Mouse (Mus musculus) lung, postnatal 0 days (tissue): Measurements from ENCODE around the gene Gm20388. TPM values are rescaled to one million over a fixed set of nuclear protein-coding genes. Genes with fewer than 3 reads are reported as not detected.

Experiments used
- ATAC-seq: fragments of 200-750 bp; cut with Nextera tagmentation; 2 replicates; pipeline ENCODE4 v1.8.0; 2017; ENCODE audit warnings: moderate library complexity
- DNase-seq: peaks from one replicate; pipeline ENCODE4 v3.0.0-alpha.2; 2016; ENCODE audit warnings: low spot score
- H3K27ac ChIP-seq: fragments of 300-500 bp; sonication (generic); 2 replicates; pipeline ENCODE4 v1.5.1; 2014; ENCODE audit warnings: antibody characterized with exemption, mild to moderate bottlenecking, low read length, mixed read lengths
- H3K27me3 ChIP-seq: fragments of 300-500 bp; sonication (generic); replicated peaks from 2 replicates; pipeline ENCODE4 v1.6.1; 2014; ENCODE audit warnings: low read length, mixed read lengths; ENCODE audit not compliant: insufficient read depth
- H3K36me3 ChIP-seq: fragments of 300-500 bp; sonication (generic); 2 replicates; pipeline ENCODE4 v1.6.1; 2014; ENCODE audit warnings: low read length, mixed read lengths; ENCODE audit not compliant: insufficient read depth
- H3K4me1 ChIP-seq: fragments of 300-500 bp; sonication (generic); 2 replicates; pipeline ENCODE4 v1.6.1; 2014; ENCODE audit warnings: antibody characterized with exemption, low read depth, low read length, mixed read lengths; ENCODE audit not compliant: insufficient read depth
- H3K4me2 ChIP-seq: fragments of 300-500 bp; sonication (generic); replicated peaks from 2 replicates; pipeline ENCODE4 v1.6.1; 2014; ENCODE audit warnings: low read depth, mild to moderate bottlenecking, low read length, moderate library complexity, mixed read lengths
- H3K4me3 ChIP-seq: fragments of 300-500 bp; sonication (generic); 2 replicates; pipeline ENCODE4 v1.5.1; 2014; ENCODE audit warnings: low read depth, low read length
- H3K9ac ChIP-seq: fragments of 300-500 bp; sonication (generic); replicated peaks from 2 replicates; pipeline ENCODE4 v1.6.1; 2014; ENCODE audit warnings: low read depth, mild to moderate bottlenecking
- H3K9me3 ChIP-seq: fragments of 300-500 bp; sonication (generic); 2 replicates; pipeline ENCODE4 v1.6.1; 2016; ENCODE audit warnings: low read length, mixed read lengths
- CTCF ChIP-seq: IDR thresholded peaks from 2 replicates; pipeline ENCODE4 v1.5.1; 2016; ENCODE audit warnings: antibody characterized with exemption, mild to moderate bottlenecking
- EP300 ChIP-seq: IDR thresholded peaks from 2 replicates; pipeline ENCODE4 v1.6.1; 2016; ENCODE audit warnings: antibody characterized with exemption, mild to moderate bottlenecking, control low read depth
- WGBS: fragments of 180-500 bp; shearing (Covaris S2); extraction: QIAGEN DNeasy Blood & Tissue Kit; methylation state at CpG from one replicate; pipeline ENCODE4 v1.1.7; 2014; 5-methylcytosine and 5-hydroxymethylcytosine counted together
- polyA plus RNA-seq: library from polyadenylated mRNA; unstranded; fragments of >200 nt; fragmentation: Nextera tagmentation; extraction: Ambion mirVana; gene quantifications from 2 replicates; pipeline ENCODE4 v1.2.1, GENCODE M21; 2015

Gm20388 gene
- polyA plus RNA-seq, 1 experiment from 2014 or later, result not detected

DNA sequence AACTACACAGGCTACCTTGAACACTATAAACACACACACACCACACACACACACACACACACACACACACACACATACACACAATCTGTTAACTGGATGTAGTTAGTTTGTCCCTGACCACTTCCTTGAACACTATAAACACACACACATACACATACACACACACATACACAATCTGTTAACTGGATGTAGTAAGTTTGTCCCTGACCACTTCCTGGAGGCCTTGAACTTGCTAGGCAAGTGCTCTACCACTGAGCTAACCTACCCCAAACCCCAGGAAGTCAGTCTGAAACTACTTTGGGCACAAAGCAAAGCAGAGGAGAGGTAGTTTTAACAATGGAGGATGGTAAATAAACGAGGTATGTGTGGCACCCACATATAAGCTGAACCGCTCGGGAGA lies 3292.9 kb downstream of the Gm20388 start:
- WGBS, result 72% methylated on average over 3 of the region's 3 CpGs

DNA sequence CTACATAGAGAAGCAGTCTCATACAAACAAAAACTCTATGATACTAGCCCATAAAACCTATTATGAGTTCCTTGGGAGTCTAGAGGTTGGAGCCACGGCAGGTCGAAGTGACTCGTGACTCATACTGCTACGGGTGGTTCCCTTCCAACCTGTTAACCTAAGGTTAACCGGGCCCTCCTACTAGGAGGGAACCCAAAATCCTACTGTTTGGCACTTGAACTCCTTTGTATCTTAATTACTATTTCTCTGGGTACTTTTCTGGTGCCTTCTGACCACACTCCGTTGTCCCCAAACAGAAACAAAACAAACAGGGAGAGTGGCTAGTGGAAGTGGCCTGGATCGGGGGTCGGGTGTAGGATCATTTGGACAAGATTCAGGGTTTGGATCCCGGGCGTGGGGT lies 3301.2 kb downstream of the Gm20388 start:
- 27% methylated on average over 10 of the region's 10 CpGs for WGBS
- ATAC-seq, result no peak

More for the DNA sequence above, 3292.9 kb downstream of the Gm20388 start:
- no peak overlapping the region for H3K4me3 ChIP-seq
- ATAC-seq (no peak), DNase-seq (peak; percentile 28)
- no peak overlapping the region for H3K27ac ChIP-seq
- peaks cover under 1% of the 10 kb centered on the region; the same call in 1 of the 2 replicates for H3K36me3 ChIP-seq
- no peak overlapping the region for H3K4me2 ChIP-seq
- TF ChIP-seq EP300 (no peak), CTCF (no peak)
- no peak overlapping the region for H3K9ac ChIP-seq
- H3K27me3 ChIP-seq, result no peaks in the 10 kb centered on the region
- H3K4me1 ChIP-seq, result no peaks in the 10 kb centered on the region
- no peaks in the 10 kb centered on the region for H3K9me3 ChIP-seq

DNA sequence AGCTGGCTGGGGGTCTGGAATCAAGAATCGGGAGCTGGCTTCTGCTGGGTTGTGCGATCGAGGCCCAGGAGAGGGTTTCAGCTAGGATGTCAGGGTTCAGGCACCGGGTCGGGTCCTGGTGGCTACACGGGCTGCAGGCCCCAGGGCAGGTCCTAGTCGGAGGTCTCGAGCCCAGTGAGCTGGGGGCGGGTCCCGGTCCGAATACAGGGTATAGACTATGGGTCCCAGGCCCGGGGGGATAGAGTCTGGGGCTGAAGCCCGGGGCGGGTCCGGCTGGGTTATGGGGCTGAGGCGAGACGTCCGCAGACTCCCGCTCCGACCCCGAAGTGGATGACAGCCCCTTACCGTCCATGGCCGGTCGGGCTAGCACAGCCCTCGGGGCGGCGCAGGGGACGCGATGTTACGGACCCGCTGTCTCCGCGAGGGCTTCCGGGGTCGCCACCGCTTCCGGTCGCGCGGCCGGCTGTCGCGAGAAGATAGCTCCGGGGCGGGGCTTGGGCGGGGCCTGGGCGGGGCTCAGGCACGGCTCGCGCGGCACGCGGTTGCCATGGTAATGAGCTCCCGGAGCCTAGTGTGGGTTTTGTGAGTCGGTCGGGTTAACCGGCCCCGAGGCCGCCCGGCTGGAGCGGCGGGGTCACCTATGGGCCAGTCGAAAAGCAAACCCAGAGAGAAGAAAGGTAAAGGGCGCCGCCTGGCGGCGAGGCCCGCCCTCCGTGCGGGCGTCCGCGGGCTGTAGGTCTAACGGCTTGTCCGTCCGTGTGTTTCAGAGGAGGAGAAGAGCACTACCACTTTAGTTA lies 3301.9 kb downstream of the Gm20388 start, which contains the start of the genes Chmp1a and Spata33:
Gene Chmp1a (minus strand): TSS at position 443 of the 797 bp plus-strand sequence.
Gene Spata33 (plus strand): TSS at position 512 of the 797 bp plus-strand sequence.
- TF ChIP-seq CTCF, result peak; percentile 75
- peak; percentile 69 for TF ChIP-seq EP300
- Histone ChIP-seq H3K9me3 (no peaks in the 10 kb centered on the region), H3K9ac (peak within 1 kb of the TSS; percentile 96), H3K36me3 (peaks cover 12% of the 10 kb centered on the region; the same call in 1 of the 2 replicates), H3K4me3 (peak within 1 kb of the TSS; percentile 73), H3K27ac (peak within 1 kb of the TSS; percentile 61), H3K4me2 (peak within 1 kb of the TSS; percentile 88), H3K27me3 (no peaks in the 10 kb centered on the region), H3K4me1 (peaks cover 8% of the 10 kb centered on the region; the same call in 1 of the 2 replicates)
- peak; percentile 98 for DNase-seq
- WGBS, result under 1% methylated on average over 72 of the region's 76 CpGs
- ATAC-seq, result peak; percentile 96

More for the DNA sequence above, 3301.2 kb downstream of the Gm20388 start:
- TF ChIP-seq EP300 (no peak), CTCF (no peak)
- Histone ChIP-seq H3K36me3 (peaks cover 12% of the 10 kb centered on the region; the same call in 1 of the 2 replicates), H3K27ac (peak overlapping the region; percentile 61), H3K9me3 (no peaks in the 10 kb centered on the region), H3K27me3 (no peaks in the 10 kb centered on the region), H3K4me3 (peak overlapping the region; percentile 73), H3K4me2 (peak overlapping the region; percentile 88), H3K4me1 (peaks cover 8% of the 10 kb centered on the region; the same call in 1 of the 2 replicates), H3K9ac (peak overlapping the region; percentile 96)
- no peak for DNase-seq

GRCm38 (mm10) chr8:123213118-123213772 lies 3302.6 kb downstream of the Gm20388 start:
- 0 out of 2 replicates have a peak overlapping the region, but pooled peaks have one; percentile 11 for H3K27ac ChIP-seq
- 12% methylated on average over 22 of the region's 22 CpGs for WGBS
- DNase-seq (no peak), ATAC-seq (peak; percentile 15)
- no peaks in the 10 kb centered on the region for H3K9me3 ChIP-seq
- peaks cover 8% of the 10 kb centered on the region; the same call in 1 of the 2 replicates for H3K4me1 ChIP-seq
- H3K9ac ChIP-seq, result peak overlapping the region; percentile 96
- H3K27me3 ChIP-seq, result no peaks in the 10 kb centered on the region
- peak overlapping the region; percentile 88 for H3K4me2 ChIP-seq
- H3K36me3 ChIP-seq, result peaks cover 12% of the 10 kb centered on the region; the same call in 1 of the 2 replicates
- peak overlapping the region; percentile 73 for H3K4me3 ChIP-seq
- TF ChIP-seq CTCF (no peak), EP300 (no peak)

GRCm38 (mm10) chr8:123215430-123215829 lies 3304.8 kb downstream of the Gm20388 start:
- H3K27me3 ChIP-seq, result no peaks in the 10 kb centered on the region
- no peaks in the 10 kb centered on the region for H3K36me3 ChIP-seq
- no peaks in the 10 kb centered on the region for H3K9me3 ChIP-seq
- H3K4me1 ChIP-seq, result peaks cover 8% of the 10 kb centered on the region; the same call in 1 of the 2 replicates
- no peak overlapping the region for H3K27ac ChIP-seq
- TF ChIP-seq CTCF (no peak), EP300 (no peak)
- DNase-seq (no peak), ATAC-seq (no peak)
- H3K4me2 ChIP-seq, result no peak overlapping the region
- no peak overlapping the region for H3K4me3 ChIP-seq
- WGBS, result 68% methylated on average over 3 of the region's 3 CpGs
- no peak overlapping the region for H3K9ac ChIP-seq

DNA sequence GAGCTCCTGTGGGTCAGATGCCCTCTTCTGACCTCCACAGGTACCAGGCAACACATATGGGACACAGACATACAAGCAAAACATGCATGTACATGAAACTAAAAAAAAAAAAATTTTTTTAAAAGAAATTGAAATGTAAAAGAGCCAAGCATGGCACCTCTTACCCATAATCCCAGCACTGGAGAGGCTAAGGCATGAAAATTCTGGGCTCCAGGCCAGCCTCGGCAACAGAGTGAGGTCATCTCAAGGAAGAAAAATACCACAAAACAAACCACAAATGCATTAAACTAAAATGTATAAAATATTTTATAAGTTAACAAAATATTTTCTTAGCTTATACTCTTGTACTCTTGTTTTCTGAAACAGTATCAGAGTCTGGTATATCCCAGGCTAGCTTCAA lies 3310.3 kb downstream of the Gm20388 start:
- 48% methylated on average over 1 of the region's 1 CpGs for WGBS
- DNase-seq, result no peak
- Histone ChIP-seq H3K9ac (no peak overlapping the region), H3K4me2 (no peak overlapping the region), H3K27me3 (no peaks in the 10 kb centered on the region), H3K9me3 (no peaks in the 10 kb centered on the region), H3K36me3 (no peaks in the 10 kb centered on the region), H3K4me3 (no peak overlapping the region), H3K27ac (no peak overlapping the region), H3K4me1 (0 out of 2 replicates have a peak, but pooled peaks cover 3% of the 10 kb centered on the region)
- no peak for ATAC-seq
- TF ChIP-seq EP300 (no peak), CTCF (no peak)
